Mouse (Mus musculus) heart, postnatal 36 days (tissue): ENCODE results near the gene Sco1. TPM values are rescaled to one million over a fixed set of nuclear protein-coding genes. Genes with fewer than 3 reads are reported as not detected.

Experiments used
- DNase-seq, 2 experiments: peaks; one replicate each; pipeline ENCODE4 v3.0.0; 2021 to 2022
- intact Hi-C: fragments of 180-260 bp; cut with DNase I; formaldehyde crosslinking; loops from one replicate; pipeline ENCODE4 v1.15.1; 2025
- microRNA-seq, 2 experiments: library from miRNA; unstranded; fragments of <30 nt; microRNA quantifications; one replicate each; pipeline ENCODE4 v1.2.0; 2021; ENCODE audit warnings: borderline number of aligned reads in 2 of 2
- total RNA-seq, 2 experiments: library from RNA; stranded (reverse); gene quantifications; 2 replicates each; pipeline ENCODE4 v1.2.3; 2021

Sco1 gene
- total RNA-seq, 2 experiments from 2014 or later, result 17.9 to 21.2 TPM

DNA sequence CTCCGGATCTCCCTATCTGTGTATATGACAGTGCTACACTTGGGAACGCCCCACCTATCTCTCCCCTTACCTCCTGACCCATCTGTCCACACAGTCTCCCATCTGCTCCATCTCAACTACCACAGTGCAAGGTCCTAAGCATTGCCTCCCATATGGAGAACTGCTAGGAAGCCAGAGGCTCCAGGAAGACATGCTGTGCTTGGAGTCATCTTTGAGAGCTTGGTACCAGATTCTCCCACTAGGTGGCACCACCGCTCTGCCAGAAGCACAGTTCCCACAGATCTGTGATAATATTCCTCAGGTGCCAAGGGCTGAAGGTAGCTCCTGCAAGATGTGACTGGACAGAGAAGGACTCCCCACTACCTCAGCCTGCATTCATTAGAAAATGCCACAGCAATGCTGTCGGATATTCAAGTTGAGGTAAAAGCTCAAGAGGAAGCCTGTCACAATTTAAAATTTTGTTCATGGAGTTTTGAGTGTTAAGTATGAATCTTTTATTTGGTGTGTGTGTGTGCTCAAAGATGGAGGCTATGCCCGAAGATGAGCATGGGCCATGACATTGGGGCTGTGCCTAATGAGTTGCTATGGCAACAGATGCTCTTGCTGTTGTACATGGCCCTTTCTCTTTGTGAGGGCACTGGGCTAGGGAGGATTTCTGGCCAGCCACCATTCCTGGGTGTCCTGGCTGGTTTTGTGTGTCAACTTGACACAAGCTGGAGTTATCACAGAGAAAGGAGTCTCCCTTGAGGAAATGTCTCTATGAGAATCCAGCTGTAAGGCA lies 57.9 kb downstream of the Sco1 start:
- intact Hi-C loops, result loop anchor here (5.0 kb wide), 1 partner anchor 537 kb away; no protein-coding TSS in a partner anchor
- DNase-seq, result peak; percentile 60 to 72

- intact Hi-C loops, result loop anchor here (1.0 to 5.0 kb wide), 3 partner anchors 123 to 535 kb away; no protein-coding TSS in a partner anchor
- peak; percentile 60 to 73 for DNase-seq
Observed at GRCm38 (mm10) chr11:67112019-67112850, 59.8 kb downstream of the Sco1 start.

DNA sequence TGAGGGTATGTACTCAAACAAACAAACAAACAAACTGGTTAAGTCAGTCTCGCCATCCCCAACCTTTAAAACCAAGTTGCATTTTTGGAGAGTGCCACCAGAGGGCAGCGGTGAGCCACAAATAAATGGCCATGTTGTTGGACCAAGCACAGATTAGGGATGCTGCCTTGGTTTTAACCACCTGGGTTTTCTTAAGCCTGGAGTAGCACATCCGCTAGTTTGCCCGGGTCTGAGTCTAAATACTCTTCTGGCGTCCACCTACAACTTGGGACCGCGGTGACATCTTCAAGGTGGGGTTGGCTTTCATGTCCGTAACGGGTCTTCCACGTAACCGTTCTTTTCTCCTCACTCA lies 60.4 kb downstream of the Sco1 start:
- peak; percentile 61 to 79 for DNase-seq
- intact Hi-C loops, result loop anchor here (1.0 to 5.0 kb wide), 3 partner anchors 122 to 534 kb away; no protein-coding TSS in a partner anchor

DNA sequence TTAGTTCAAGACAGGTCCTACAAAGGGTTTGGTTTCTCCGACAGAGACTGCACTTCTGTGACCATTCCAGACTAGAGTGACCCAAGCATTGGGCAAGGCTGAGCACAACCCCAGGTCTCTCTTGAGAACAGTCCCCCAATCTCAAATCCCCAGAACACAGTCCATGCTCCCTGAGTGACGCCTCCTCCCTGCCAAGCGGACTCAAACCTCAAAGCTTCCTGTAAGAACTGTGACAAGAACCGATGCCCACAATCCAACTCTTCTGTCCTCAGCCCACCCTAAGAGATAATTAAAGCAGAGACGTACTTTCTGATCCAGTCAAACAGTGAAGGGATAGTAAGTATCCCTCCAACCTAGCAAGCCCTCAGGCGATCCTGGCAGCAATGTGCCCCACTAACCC lies 60.9 kb downstream of the Sco1 start:
- no peak for DNase-seq
- intact Hi-C loops, result loop anchor here (5.0 kb wide), 1 partner anchor 534 kb away; no protein-coding TSS in a partner anchor

- intact Hi-C loops, result loop anchor here (5.0 kb wide), 1 partner anchor 533 kb away; no protein-coding TSS in a partner anchor
- DNase-seq, result no peak
Observed at GRCm38 (mm10) chr11:67114261-67114660, 61.8 kb downstream of the Sco1 start.

DNA sequence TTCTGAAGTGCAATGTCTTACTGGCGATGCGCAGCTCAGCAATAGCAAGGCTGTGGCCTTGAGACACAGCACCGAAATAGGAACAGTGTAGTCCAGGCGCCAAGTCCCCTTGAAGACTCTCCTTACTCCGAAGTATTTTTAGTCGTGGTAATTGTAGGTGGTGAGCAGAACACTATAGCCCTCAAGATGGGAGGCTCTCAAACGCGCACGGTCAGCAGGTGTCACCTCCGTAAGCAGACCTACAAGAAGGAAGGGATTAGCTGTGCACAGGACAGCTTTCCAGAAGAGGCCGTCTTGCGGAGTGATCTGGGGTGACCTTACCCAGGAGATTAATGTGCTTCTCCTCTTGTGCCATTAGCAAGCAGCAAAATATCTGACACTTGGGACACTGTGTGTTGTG lies 62.4 kb downstream of the Sco1 start:
- no peak for DNase-seq
- intact Hi-C loops, result loop anchor here (5.0 kb wide), 1 partner anchor 532 kb away; no protein-coding TSS in a partner anchor

Small RNAs within 50 kb of the gene (microRNA-seq; reads per million reads assigned to microRNA genes)
- gene Mir6923, result 0 reads per million in 2 experiments

Other genes with a start within 250 kb of the Sco1 start
- gene Pirt, start 140.7 kb upstream of the Sco1 start, total RNA-seq, result 10 to 100 TPM in 1 of 2 experiments, 1 to 10 TPM in 1; 4.6 to 13.9 TPM
- not detected for gene Tmem238l, start 96.0 kb upstream of the Sco1 start, total RNA-seq
- gene Tmem220, start 27.5 kb upstream of the Sco1 start, total RNA-seq, result 1 to 10 TPM; 1.5 to 1.9 TPM
- 10 to 100 TPM; 12.5 to 16.3 TPM for gene Adprm, start 76 bp upstream of the Sco1 start, total RNA-seq
- not detected for gene Myh3, start 25.6 kb downstream of the Sco1 start, total RNA-seq
- gene Myh2, start 118.4 kb downstream of the Sco1 start, total RNA-seq, result not detected
- gene Myh1, start 147.4 kb downstream of the Sco1 start, total RNA-seq, result not detected
- under 1 TPM in 1 of 2 experiments, not detected in 1; 0.08 TPM for gene Myh4, start 185.4 kb downstream of the Sco1 start, total RNA-seq
- under 1 TPM; 0.05 to 0.17 TPM for gene Myh8, start 224.5 kb downstream of the Sco1 start, total RNA-seq